Mouse (Mus musculus) forebrain, embryonic 16.5 days (tissue): ENCODE measurements around the gene Scnn1a. TPM values are rescaled to one million over a fixed set of nuclear protein-coding genes. Genes with fewer than 3 reads are reported as not detected.

Experiments used
- ATAC-seq: fragments of 200-750 bp; cut with Nextera tagmentation; 2 replicates; pipeline ENCODE4 v1.8.0; 2017; ENCODE audit warnings: mild to moderate bottlenecking, moderate library complexity
- H3K27ac ChIP-seq: fragments of 300-500 bp; sonication (generic); 2 replicates; pipeline ENCODE4 v1.5.1; 2014; ENCODE audit warnings: low read length, control low read depth
- H3K27me3 ChIP-seq: fragments of 300-500 bp; sonication (generic); replicated peaks from 2 replicates; pipeline ENCODE4 v1.6.1; 2014; ENCODE audit warnings: low read length; ENCODE audit not compliant: control insufficient read depth, insufficient read depth
- H3K36me3 ChIP-seq: fragments of 300-500 bp; sonication (generic); 2 replicates; pipeline ENCODE4 v1.6.1; 2014; ENCODE audit not compliant: control insufficient read depth, insufficient read depth
- H3K4me1 ChIP-seq: fragments of 300-500 bp; sonication (generic); replicated peaks from 2 replicates; pipeline ENCODE4 v1.6.1; 2014; ENCODE audit warnings: low read length; ENCODE audit not compliant: control insufficient read depth, insufficient read depth
- H3K4me2 ChIP-seq: fragments of 300-500 bp; sonication (generic); 2 replicates; pipeline ENCODE4 v1.6.1; 2014; ENCODE audit warnings: mild to moderate bottlenecking, low read length, control low read depth
- H3K4me3 ChIP-seq: fragments of 300-500 bp; sonication (generic); replicated peaks from 2 replicates; pipeline ENCODE4 v1.5.1; 2014; ENCODE audit warnings: mild to moderate bottlenecking, low read length, control low read depth
- H3K9ac ChIP-seq: fragments of 300-500 bp; sonication (generic); replicated peaks from 2 replicates; pipeline ENCODE4 v1.6.1; 2014; ENCODE audit warnings: low read depth, low read length, control low read depth
- H3K9me3 ChIP-seq: fragments of 300-500 bp; sonication (generic); 2 replicates; pipeline ENCODE4 v1.6.1; 2016; ENCODE audit warnings: low read length; ENCODE audit not compliant: control insufficient read depth
- WGBS: fragments of 180-500 bp; shearing (Covaris S2); extraction: QIAGEN DNeasy Blood & Tissue Kit; methylation state at CpG from one replicate; pipeline ENCODE4 v1.1.7; 2014; 5-methylcytosine and 5-hydroxymethylcytosine counted together
- polyA plus RNA-seq: library from polyadenylated mRNA; unstranded; fragments of >200 nt; fragmentation: Nextera tagmentation; extraction: Ambion mirVana; gene quantifications from 2 replicates; pipeline ENCODE4 v1.2.1, GENCODE M21; 2015

The Scnn1a gene
- polyA plus RNA-seq, 1 experiment from 2014 or later = 0.39 TPM

DNA sequence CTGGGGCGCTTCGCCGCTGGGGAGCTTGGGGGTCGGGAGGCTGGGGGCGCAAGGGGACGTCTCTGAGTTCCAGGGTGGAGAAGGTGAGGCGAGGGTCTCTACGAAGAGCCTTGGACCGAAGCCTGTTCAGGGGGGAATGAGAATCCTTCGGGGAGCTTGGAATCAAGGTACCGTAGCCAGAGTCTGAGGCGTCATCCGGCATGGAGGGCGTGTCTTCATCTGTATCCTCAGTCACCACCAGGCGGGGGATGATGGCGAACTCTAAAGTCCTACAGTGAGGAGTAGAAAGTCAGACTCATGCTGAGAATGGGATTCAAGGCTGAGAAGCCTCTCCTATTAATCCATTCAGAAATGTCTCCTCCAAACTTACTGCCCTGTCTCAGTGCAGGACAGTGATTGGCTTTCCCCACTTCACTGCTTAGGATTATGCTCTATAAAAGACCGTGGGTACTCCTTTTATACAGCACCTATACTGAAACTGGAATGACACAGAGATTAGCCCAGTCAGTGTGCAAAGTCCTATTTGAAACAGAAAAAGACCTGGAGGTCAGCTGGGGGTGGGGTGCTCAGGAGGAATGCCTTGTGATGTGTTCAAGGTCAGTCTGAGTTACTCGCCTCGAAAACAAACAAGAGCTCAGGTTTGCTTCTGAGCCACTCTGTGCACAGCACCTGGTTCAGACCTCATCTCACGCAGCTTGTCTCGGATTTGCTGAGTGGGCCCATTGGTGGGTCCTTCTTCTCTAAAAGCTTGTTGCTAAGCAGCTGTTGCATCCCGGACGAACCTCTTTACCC is 43.2 kb downstream of the Scnn1a start:
- peaks cover 25% of the 10 kb centered on the region for H3K27me3 ChIP-seq

DNA sequence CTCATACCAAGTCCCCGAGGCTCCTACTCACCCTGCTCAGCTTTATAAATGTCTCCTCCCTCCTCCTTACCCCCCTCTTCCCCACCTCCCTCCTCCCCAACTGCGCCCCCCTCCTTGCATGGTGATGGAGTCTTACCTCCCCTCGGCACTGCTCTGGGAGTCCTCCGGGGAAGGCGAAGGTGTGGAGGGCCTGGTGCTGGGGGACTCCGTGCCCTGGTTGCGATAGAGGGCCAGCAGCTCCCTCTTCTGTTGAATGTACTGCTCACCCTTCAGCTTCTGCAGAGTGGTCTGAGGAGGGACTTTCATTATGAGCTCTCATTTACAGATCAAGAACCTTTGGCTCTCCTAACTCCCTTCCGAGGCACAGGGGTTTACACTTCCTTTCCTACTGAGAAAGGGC is 44.0 kb downstream of the Scnn1a start:
- Histone ChIP-seq H3K36me3 (no peaks in the 10 kb centered on the region), H3K9ac (no peak overlapping the region), H3K9me3 (0 out of 2 replicates have a peak, but pooled peaks cover 3% of the 10 kb centered on the region), H3K27me3 (peaks cover 25% of the 10 kb centered on the region), H3K4me1 (peaks cover 17% of the 10 kb centered on the region), H3K27ac (no peak overlapping the region), H3K4me3 (no peak overlapping the region), H3K4me2 (no peak overlapping the region)
- peak; percentile 13; the same call in 1 of the 2 replicates for ATAC-seq
- 0% methylated on average over 8 of the region's 8 CpGs for WGBS

More for the DNA sequence above, 43.2 kb downstream of the Scnn1a start:
- Histone ChIP-seq H3K9me3 (0 out of 2 replicates have a peak, but pooled peaks cover 3% of the 10 kb centered on the region), H3K9ac (no peak overlapping the region), H3K36me3 (no peaks in the 10 kb centered on the region), H3K4me2 (peak overlapping the region; percentile 30), H3K4me1 (peaks cover 17% of the 10 kb centered on the region), H3K27ac (no peak overlapping the region), H3K4me3 (peak overlapping the region; percentile 25)
- WGBS = 7% methylated on average over 23 of the region's 23 CpGs
- no peak for ATAC-seq

DNA sequence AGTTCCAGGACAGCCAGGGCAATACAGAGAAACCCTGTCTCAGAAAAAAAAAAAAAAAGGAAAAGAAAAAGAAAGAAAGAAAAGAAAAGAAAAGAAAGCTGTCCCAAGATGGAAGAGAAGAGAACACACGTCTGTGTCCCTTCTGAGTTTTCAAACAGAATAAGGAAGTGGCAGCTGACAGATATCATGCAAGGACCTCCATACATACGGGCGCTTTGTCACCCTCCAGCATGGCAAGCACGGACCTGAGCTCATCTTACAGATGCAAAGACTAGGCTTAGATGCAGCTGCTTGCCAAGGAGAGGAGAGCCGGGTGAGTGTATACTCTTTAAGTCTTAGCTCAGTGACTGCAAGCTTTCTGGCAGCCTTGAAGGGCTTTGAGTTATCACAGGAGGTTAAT is 45.1 kb downstream of the Scnn1a start:
- H3K27me3 ChIP-seq = peaks cover 25% of the 10 kb centered on the region
- no peak overlapping the region for H3K9ac ChIP-seq
- no peaks in the 10 kb centered on the region for H3K36me3 ChIP-seq
- 89% methylated on average over 5 of the region's 5 CpGs for WGBS
- 0 out of 2 replicates have a peak, but pooled peaks cover 3% of the 10 kb centered on the region for H3K9me3 ChIP-seq
- no peak overlapping the region for H3K4me2 ChIP-seq
- no peak overlapping the region for H3K4me3 ChIP-seq
- H3K27ac ChIP-seq = no peak overlapping the region
- no peak for ATAC-seq
- peaks cover 17% of the 10 kb centered on the region for H3K4me1 ChIP-seq

DNA sequence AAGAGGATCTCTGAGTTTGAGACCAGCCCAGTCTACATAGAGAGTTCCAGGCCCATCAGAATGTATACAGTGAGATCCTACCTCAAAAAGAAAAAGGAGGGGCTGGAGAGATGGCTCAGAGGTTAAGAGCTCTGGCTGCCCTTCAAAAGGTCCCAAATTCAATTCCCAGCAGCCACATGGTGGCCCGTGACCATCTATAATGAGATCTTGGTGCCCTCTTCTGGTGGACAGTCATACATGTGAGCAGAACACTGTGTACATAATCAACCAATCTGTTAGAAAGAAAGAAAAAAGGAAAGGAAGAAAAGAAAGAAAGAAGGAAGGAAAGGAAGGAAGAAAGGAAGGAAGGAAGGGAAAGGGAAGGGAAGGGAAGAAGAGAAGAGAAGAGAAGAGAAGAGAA is 45.7 kb downstream of the Scnn1a start:
- Histone ChIP-seq H3K9me3 (0 out of 2 replicates have a peak, but pooled peaks cover 3% of the 10 kb centered on the region), H3K4me2 (no peak overlapping the region), H3K4me1 (peaks cover 16% of the 10 kb centered on the region), H3K27me3 (peaks cover 25% of the 10 kb centered on the region), H3K9ac (no peak overlapping the region), H3K36me3 (no peaks in the 10 kb centered on the region), H3K4me3 (no peak overlapping the region), H3K27ac (no peak overlapping the region)
- no peak for ATAC-seq
- WGBS = 69% methylated on average over 1 of the region's 1 CpGs

DNA sequence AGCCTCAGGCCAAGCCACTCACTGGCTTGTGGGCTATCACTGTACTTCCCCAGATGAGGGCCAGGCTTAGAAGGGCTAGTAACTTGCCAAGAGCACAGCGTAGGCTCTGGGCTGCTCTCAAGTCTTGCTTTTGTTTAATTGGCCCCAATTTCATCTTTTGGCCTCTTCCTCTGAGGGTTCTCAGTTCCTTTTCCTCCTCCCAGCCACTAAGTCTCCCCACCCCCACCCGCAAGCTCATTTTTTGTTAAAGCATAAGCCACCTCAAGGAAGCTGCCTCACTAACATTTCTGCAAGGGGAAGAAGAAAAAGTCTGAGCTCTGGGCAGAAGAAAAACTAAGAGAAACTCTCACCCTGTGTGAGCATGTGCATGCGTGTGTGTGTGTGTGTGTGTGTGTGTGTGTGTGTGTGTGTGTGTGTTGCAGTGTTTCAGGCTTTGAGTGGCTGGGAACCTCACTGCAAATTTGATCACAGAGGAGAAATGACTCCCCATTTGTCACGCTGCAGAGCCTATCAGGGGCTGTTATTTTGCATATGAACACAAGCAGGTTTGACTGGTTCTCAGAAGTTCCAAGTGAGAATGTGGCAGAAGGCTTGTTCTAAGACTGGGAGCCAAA is 47.4 kb downstream of the Scnn1a start:
- H3K4me3 ChIP-seq = no peak overlapping the region
- no peak overlapping the region for H3K9ac ChIP-seq
- H3K9me3 ChIP-seq = 0 out of 2 replicates have a peak, but pooled peaks cover 3% of the 10 kb centered on the region
- ATAC-seq = no peak
- WGBS = 53% methylated on average over 4 of the region's 4 CpGs
- peaks cover 16% of the 10 kb centered on the region for H3K27me3 ChIP-seq
- H3K36me3 ChIP-seq = no peaks in the 10 kb centered on the region
- H3K27ac ChIP-seq = no peak overlapping the region
- no peak overlapping the region for H3K4me2 ChIP-seq
- H3K4me1 ChIP-seq = 0 out of 2 replicates have a peak, but pooled peaks cover 7% of the 10 kb centered on the region

DNA sequence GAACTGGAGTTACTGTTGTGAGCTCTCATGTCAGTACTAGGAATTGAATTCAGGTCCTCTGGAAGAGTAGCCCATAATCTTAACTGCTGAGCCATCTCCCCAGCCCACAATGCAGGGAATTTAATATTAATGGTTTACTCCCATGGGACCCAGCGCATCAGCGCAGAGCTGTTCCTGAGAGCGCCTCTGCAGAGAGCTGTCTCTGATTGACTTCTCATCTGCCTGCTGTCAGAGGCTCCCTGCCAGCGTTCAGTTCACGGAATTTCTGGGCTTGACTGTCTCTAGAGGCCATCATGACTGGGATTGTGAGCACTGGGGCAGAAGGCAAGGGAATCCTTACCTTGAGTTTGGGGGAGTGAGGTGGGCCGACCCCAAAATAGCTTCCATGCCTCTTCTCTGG is 56.6 kb downstream of the Scnn1a start:
- 44% methylated on average over 6 of the region's 6 CpGs for WGBS
- H3K27ac ChIP-seq = no peak overlapping the region
- H3K36me3 ChIP-seq = no peaks in the 10 kb centered on the region
- no peak overlapping the region for H3K4me2 ChIP-seq
- no peak; the same call in 1 of the 2 replicates for ATAC-seq
- no peak overlapping the region for H3K4me3 ChIP-seq
- no peak overlapping the region for H3K9ac ChIP-seq
- H3K27me3 ChIP-seq = peaks cover 32% of the 10 kb centered on the region
- H3K9me3 ChIP-seq = no peaks in the 10 kb centered on the region
- H3K4me1 ChIP-seq = peaks cover 8% of the 10 kb centered on the region

DNA sequence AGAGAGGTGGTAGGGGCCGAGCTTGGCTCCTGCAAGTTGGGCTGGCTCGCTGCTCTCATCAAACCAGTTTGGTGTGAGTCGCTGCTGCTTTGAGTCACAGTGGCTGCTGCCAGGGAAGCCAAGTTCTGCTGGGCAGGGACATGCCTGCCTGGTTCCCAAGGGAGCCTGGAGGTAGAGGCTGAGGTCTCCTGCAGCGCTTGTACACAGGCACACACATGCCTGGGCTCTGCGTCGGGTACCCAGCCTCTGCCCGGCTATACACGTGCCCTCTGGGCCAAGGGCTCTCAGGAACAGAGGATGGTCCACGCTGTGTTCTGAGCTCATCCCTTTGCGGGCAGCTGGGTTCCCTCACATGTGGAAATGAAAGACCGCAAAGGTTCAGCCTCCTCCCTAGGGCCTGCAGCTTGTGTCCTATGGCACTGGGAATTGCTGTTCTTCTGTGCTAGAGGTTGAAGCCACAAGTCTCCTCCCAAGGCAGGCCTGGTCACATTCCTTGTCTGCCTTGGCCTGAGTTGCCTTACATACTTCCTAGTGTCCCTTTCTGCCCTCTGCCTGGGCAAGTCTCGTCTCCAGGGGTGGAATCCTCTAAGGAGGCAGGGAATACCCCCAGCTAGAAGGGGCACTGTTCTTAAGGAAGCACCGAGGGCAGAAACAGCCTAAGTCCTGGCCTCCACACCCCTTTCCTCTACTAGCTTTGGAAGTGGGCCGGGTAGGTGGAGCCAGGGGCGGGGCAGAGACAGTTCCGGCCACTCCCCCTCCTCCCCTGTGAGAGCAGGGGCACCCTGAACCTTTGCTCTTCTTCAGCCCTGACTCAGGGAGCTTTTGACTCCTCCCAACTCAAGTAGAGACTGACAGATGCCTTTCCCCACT is 57.4 kb downstream of the Scnn1a start:
- no peak overlapping the region for H3K4me3 ChIP-seq
- no peak overlapping the region for H3K4me2 ChIP-seq
- WGBS = 39% methylated on average over 16 of the region's 16 CpGs
- no peaks in the 10 kb centered on the region for H3K36me3 ChIP-seq
- no peak overlapping the region for H3K9ac ChIP-seq
- no peak overlapping the region for H3K27ac ChIP-seq
- peaks cover 35% of the 10 kb centered on the region for H3K27me3 ChIP-seq
- H3K9me3 ChIP-seq = no peaks in the 10 kb centered on the region
- peaks cover 8% of the 10 kb centered on the region for H3K4me1 ChIP-seq
- ATAC-seq = no peak

DNA sequence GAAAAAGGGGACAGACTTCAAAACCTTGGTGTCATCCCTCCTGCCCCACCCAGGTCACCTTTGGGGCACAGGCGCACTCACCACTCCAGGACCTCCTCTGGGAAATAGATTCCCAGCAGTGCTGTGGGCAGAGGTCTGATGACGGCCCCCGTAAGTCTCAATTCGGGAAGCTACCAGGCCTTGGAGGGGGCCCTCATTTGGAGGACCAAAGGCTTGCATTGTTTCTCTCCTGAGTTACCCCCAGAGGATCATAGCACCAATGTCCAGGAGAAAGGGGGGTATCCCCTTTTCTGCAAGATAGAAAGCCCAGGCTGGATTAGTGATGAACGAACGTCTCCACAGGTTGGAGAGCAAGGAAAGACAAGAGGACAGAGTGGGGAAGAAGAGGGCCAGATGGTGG is 58.2 kb downstream of the Scnn1a start:
- H3K27me3 ChIP-seq = peaks cover 35% of the 10 kb centered on the region
- H3K36me3 ChIP-seq = no peaks in the 10 kb centered on the region
- 18% methylated on average over 6 of the region's 6 CpGs for WGBS
- no peak overlapping the region for H3K27ac ChIP-seq
- H3K4me3 ChIP-seq = no peak overlapping the region
- no peaks in the 10 kb centered on the region for H3K9me3 ChIP-seq
- H3K4me2 ChIP-seq = no peak overlapping the region
- no peak for ATAC-seq
- peaks cover 8% of the 10 kb centered on the region for H3K4me1 ChIP-seq
- H3K9ac ChIP-seq = no peak overlapping the region

DNA sequence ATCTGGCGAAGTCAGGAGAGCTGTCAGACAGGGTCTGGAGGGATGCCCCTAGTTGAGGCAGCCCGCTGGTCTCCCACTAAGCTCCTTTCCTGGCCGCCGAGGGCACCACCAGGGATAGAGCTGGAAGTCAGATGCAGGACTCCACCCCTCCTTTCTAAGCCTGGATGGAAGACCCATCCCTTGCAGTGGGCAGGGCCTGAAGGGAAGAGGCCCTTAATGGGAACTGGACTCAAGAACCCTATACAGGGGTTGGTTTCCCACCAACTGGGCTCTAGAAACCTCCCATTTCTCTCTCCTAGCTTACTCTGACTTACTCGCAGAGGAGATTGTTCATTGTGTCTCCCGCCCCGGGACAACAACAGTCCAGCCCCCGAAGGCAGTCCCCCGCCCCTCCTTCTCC is 59.3 kb downstream of the Scnn1a start:
- H3K36me3 ChIP-seq = no peaks in the 10 kb centered on the region
- peaks cover 35% of the 10 kb centered on the region for H3K27me3 ChIP-seq
- H3K27ac ChIP-seq = no peak overlapping the region
- H3K4me3 ChIP-seq = no peak overlapping the region
- WGBS = 6% methylated on average over 8 of the region's 9 CpGs
- peaks cover 8% of the 10 kb centered on the region for H3K4me1 ChIP-seq
- no peak for ATAC-seq
- no peaks in the 10 kb centered on the region for H3K9me3 ChIP-seq
- H3K4me2 ChIP-seq = no peak overlapping the region
- H3K9ac ChIP-seq = no peak overlapping the region
